In the genomic region with DNA sequence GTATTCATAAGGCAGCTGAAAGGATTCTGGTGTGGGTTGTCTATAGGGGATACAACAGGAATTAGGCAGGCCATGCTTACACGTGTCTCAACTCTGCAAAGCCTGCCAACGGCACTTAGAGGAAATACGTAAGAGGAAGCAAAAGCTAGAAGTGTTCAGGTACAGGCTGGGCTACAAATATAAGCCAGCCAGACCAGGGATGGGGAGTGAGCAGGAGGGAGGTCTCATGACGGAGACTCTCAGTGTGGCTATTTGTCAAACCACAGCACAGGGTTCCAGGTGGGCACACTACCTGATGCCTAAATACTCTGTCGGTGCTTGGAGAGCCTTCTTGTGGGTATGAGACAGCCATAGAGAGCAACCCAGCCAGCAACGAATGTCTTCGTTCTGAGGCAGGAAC, we compare ENCODE assay signal across 12 mouse cellular contexts.
DNase-seq lines count a peak whose midpoint lies in the region; ATAC-seq lines count a peak whose summit lies in the region.
"Had no signal": no experiment of that assay in that cellular context is flagged by ENCODE, and none has a peak within 500 bp of the region (broad histone marks: within the 10 kb centered on the region; RNA-seq: fewer than 3 reads in every experiment).

No protein-coding gene starts in this region.

- H3K9ac ChIP-seq in kidney, embryonic 14.5 days (ENCODE audit: low read depth, low read length): no peak overlapping the region
- H3K9ac ChIP-seq in embryonic facial prominence, embryonic 14.5 days (ENCODE audit: low read depth, low read length): no peak overlapping the region
- H3K9ac ChIP-seq in limb, embryonic 13.5 days: no peak overlapping the region

- H3K9me3 ChIP-seq in kidney, embryonic 14.5 days (ENCODE audit: control insufficient read depth, low read length): peaks cover 4% of the 10 kb centered on the region; the same call in 1 of the 2 replicates
- no peaks in the 10 kb centered on the region for H3K9me3 ChIP-seq in embryonic facial prominence, embryonic 14.5 days (ENCODE audit: control insufficient read depth, low read length)
- H3K9me3 ChIP-seq in limb, embryonic 13.5 days: peaks cover 5% of the 10 kb centered on the region; the same call in 1 of the 2 replicates

- no peak overlapping the region for H3K4me3 ChIP-seq in kidney, embryonic 14.5 days (ENCODE audit: low read length)
- H3K4me3 ChIP-seq in brown adipose tissue, adult 24 weeks (ENCODE audit: insufficient read depth, low read depth, low read length): no peak overlapping the region
- H3K4me3 ChIP-seq in embryonic facial prominence, embryonic 14.5 days (ENCODE audit: low read depth, low read length): no peak overlapping the region
- H3K4me3 ChIP-seq in limb, embryonic 13.5 days: no peak overlapping the region

- ATAC-seq in kidney, embryonic 14.5 days (ENCODE audit: low FRiP score, low TSS enrichment): no peak
- no peak for ATAC-seq in embryonic facial prominence, embryonic 14.5 days (ENCODE audit: low read depth)
- no peak for ATAC-seq in limb, embryonic 13.5 days (ENCODE audit: low FRiP score, low read depth)

- peak overlapping the region; percentile 73 for H3K27ac ChIP-seq in kidney, embryonic 14.5 days (ENCODE audit: low read depth, low read length)
- peak overlapping the region; percentile 96 for H3K27ac ChIP-seq in brown adipose tissue, adult 24 weeks (replicated peaks; ENCODE audit: low read depth, low read length)
- peak overlapping the region; percentile 56 for H3K27ac ChIP-seq in embryonic facial prominence, embryonic 14.5 days (replicated peaks; ENCODE audit: low read depth, low read length)
- H3K27ac ChIP-seq in limb, embryonic 13.5 days: peak overlapping the region; percentile 40; the same call in 1 of the 2 replicates

- peaks cover 53% of the 10 kb centered on the region for H3K4me1 ChIP-seq in kidney, embryonic 14.5 days (ENCODE audit: control insufficient read depth, insufficient read depth, low read length)
- H3K4me1 ChIP-seq in brown adipose tissue, adult 24 weeks (ENCODE audit: control insufficient read depth, insufficient read depth, insufficient read length, low read length): peaks cover 49% of the 10 kb centered on the region
- H3K4me1 ChIP-seq in embryonic facial prominence, embryonic 14.5 days (ENCODE audit: control insufficient read depth, insufficient read depth, low read length): peaks cover 49% of the 10 kb centered on the region
- H3K4me1 ChIP-seq in limb, embryonic 13.5 days: peaks cover 68% of the 10 kb centered on the region

- H3K4me2 ChIP-seq in kidney, embryonic 14.5 days (replicated peaks; ENCODE audit: low read depth, low read length): no peak overlapping the region
- H3K4me2 ChIP-seq in embryonic facial prominence, embryonic 14.5 days (ENCODE audit: low read depth, low read length): no peak overlapping the region
- H3K4me2 ChIP-seq in limb, embryonic 13.5 days (replicated peaks): no peak overlapping the region

- no peak for DNase-seq in kidney, adult 9 months
- no peak for DNase-seq in embryonic facial prominence, embryonic 14.5 days (ENCODE audit: low spot score)
- no peak for DNase-seq in urinary bladder, postnatal 4 days (ENCODE audit: low spot score in 2 of 2)
- DNase-seq in ovary, postnatal 10 days (ENCODE audit: low spot score): no peak
- no peak for DNase-seq in testis, postnatal 10 days (ENCODE audit: low spot score)
- DNase-seq: adrenal gland, adult 8-10 months; cerebellum, adult 9-11 months; kidney, postnatal 25 days; spleen, adult 18-20 months had no signal

- H3K27me3 ChIP-seq in kidney, embryonic 14.5 days (ENCODE audit: control insufficient read depth, insufficient read depth, low read length): no peaks in the 10 kb centered on the region
- H3K27me3 ChIP-seq in embryonic facial prominence, embryonic 14.5 days (replicated peaks; ENCODE audit: control insufficient read depth, insufficient read depth, low read length): no peaks in the 10 kb centered on the region
- H3K27me3 ChIP-seq in limb, embryonic 13.5 days: no peaks in the 10 kb centered on the region

- 85% methylated on average over 7 of the region's 7 CpGs for WGBS in kidney, embryonic 14.5 days
- WGBS in embryonic facial prominence, embryonic 14.5 days: 60% methylated on average over 7 of the region's 7 CpGs
- WGBS in limb, embryonic 13.5 days: 65% methylated on average over 7 of the region's 7 CpGs

- H3K36me3 ChIP-seq in kidney, embryonic 14.5 days (ENCODE audit: control insufficient read depth, insufficient read depth, low read length): no peaks in the 10 kb centered on the region
- no peaks in the 10 kb centered on the region for H3K36me3 ChIP-seq in embryonic facial prominence, embryonic 14.5 days (ENCODE audit: control insufficient read depth, insufficient read depth, low read length)
- H3K36me3 ChIP-seq in limb, embryonic 13.5 days: no peaks in the 10 kb centered on the region

Comparison
In these comparisons a context has a peak if more than half of its experiments do, and no peak if none do; other contexts are left out.
1. H3K27ac ChIP-seq: peak in every context shown above with its lines; median percentile 96 in brown adipose tissue, adult 24 weeks; 73 in kidney, embryonic 14.5 days; 56 in embryonic facial prominence, embryonic 14.5 days; 40 in limb, embryonic 13.5 days.